Mouse (Mus musculus): ENCODE results near the gene Sppl2a.
A peak's percentile ranks its signal among the peaks of the same experiment; 100 is the strongest.
"Not testable (repeated sequence)": the region's sequence is repeated elsewhere in the genome, so short reads cannot be mapped to it uniquely, and the experiment has no call there.

Sppl2a gene

GRCm38 (mm10) chr2:126894245-126894644 lies 38.8 kb downstream of the Sppl2a start:
- no peak for DNase-seq (ENCODE audit: low read depth)

DNA sequence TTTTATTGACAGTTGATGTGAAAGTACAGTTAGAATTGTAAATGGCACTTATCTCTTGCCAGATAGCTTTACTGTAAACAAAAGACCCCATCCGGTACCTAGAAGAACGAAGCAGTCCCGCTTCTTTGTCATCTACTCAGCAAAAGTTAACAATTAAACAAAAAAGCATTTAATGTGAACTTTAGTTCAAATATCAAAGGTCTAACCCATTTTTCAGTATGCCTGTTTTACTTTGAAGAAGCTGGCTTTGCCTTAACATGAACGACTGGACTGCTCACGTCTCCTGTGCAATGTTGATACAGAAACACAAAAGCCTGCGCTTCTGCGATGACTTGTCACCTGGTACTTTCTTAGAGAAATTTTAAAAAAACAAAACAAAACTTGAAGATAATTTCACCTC lies 40.7 kb downstream of the Sppl2a start:
- DNase-seq (ENCODE audit: low read depth): no peak

- DNase-seq (ENCODE audit: low read depth): no peak
These were observed 41.3 kb downstream of the Sppl2a start for GRCm38 (mm10) chr2:126891743-126892142.

DNA sequence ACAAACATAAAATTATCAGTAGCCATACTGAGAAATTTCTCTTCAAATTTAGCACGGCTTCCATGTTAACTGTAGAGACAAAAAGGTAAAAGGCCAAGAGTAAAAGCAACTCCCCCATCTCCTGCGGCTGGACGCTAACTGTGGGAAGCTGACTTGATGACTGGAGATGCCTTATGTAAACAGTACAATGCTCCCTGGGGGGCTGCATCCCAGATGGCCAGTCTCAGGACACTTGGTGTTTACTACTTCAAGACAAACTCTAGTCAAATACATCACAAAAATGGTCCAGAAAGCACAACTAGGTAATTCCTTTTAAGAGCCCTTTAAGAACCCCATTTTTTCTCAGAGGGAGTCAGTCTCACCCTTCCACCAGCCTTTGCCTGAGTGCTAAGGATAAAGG lies 45.9 kb downstream of the Sppl2a start:
- no peak for DNase-seq (ENCODE audit: low read depth)

DNA sequence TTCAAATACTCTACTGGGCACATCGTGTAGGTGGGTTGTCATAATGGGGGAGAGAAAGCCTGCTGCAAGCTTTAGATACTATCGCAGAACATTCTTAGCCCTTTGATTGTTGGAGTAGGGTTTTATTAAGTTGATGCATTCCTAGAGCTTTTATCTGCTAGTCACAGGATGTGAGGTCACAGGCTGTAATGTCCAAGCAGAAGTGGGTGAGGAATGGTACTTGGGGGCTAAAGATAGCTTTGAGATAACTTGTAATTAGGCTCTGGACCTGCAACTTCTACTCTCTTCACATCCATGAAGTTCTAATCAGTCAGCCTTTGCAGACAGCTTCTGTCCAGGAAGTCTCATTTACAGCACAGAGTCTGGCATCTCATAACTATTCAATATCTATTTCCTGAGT lies 47.2 kb downstream of the Sppl2a start:
- no peak for DNase-seq (ENCODE audit: low read depth)

GRCm38 (mm10) chr2:126882711-126883110 lies 50.3 kb downstream of the Sppl2a start:
- not testable (repeated sequence) for DNase-seq (ENCODE audit: low read depth)

- DNase-seq (ENCODE audit: low read depth): no peak
These were observed 55.0 kb downstream of the Sppl2a start for GRCm38 (mm10) chr2:126877991-126878390.

DNA sequence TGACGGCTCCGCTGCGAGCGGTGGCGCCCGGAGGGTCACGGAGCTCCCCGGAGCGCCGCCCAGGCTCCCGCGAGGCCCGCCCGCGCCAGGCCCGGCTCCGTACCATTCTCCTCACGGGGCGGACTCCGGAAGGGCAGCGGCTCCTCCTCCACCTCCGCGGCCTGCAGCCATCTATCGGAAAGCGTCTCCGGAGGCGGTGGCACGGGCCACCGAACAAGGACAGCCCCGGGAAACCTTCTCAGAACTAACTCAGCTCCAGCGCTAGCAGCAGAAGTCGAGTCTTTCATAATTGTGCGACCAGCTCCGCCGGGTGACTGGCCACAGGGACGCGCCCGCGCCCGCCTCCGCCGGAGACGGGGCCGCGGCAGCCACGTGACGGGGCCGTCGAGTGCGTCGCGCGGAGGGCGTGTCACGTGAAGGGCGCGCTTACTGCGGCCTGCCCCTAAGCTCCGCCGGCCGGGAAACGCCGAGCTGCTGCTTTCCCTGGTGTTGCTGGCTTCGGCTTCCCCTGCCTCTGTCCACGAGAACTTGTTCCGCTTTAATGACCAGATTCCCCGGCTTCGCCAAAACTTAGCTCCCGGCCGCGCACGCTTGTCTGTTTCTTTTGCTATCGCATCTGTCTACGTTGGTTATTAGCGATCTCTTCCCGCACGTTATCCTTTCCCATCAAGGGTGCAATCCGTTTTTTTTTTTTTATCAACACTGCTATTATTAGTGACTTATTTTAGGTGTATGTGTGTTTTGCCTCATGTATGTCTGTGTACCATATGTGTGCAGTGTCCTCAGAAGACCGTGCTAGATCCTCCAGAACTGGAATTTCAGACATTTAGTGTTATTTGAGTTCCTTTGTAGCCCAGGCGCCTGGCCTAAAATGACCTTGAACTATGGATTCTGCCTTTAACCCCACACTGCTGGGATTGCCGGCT lies 56.9 kb downstream of the Sppl2a start, which contains the start of gene Trpm7:
TSS of gene Trpm7 (minus strand) at position 360 of the 926 bp plus-strand sequence.
- peak; percentile 91 for DNase-seq (ENCODE audit: low read depth)

GRCm38 (mm10) chr2:126875516-126875835 lies 57.6 kb downstream of the Sppl2a start:
- DNase-seq (ENCODE audit: low read depth): no peak

GRCm38 (mm10) chr2:126874809-126875515 lies 58.1 kb downstream of the Sppl2a start:
- no peak for DNase-seq (ENCODE audit: low read depth)

- no peak for DNase-seq (ENCODE audit: low read depth)
These were observed 66.7 kb downstream of the Sppl2a start for GRCm38 (mm10) chr2:126866301-126866700.

DNA sequence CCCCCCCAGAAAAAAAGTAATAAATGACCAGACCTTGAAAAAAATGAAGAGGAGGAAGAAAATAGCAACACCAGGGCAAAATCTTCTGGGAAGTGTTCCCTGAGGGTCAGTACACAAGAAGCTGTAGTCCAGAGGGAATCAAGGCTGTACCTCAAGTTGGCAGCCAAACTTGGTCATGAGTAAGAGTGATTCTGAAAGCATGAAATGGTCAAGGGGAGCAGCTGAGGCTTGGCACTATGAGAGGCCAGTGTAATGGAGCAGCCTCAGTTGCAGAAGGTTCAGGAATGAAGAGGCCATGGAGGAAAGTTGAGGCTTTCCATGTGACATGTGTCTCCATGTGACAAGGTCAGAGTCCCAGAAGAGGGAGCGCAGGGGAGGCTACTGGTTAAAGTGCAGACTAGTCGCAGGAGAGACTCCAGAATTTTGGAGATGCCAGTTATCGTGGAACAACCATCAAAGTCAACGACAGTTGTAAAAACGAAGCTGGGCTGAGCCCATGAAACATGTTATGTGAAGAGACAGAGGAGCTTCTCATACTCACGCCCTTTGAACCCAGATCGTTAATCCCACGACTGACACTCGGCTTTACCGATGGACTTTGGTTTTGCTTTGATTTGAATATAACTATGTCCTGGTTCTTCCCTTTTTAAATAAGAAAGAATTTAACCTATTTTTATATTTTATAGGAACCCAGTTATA lies 67.4 kb downstream of the Sppl2a start:
- no peak for DNase-seq (ENCODE audit: low read depth)

DNA sequence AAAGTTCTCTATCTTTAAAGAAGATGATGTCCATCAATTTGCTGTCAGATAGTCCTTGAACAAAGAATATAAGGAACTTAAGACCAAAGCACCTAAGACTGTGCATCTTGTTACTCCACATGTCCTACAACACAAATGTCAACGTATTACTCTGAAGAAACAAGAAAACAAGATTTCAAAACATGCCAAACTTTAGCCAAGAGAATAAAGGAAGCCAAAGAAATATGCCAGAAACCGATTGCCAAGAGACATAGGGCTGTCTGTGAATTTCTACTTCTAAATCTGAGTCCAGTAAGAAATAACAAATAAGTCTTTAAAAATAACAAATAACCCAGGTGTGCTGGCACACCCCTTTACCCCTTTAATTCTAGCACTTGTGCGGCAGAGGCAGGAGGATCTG lies 68.0 kb downstream of the Sppl2a start:
- no peak for DNase-seq (ENCODE audit: low read depth)

DNA sequence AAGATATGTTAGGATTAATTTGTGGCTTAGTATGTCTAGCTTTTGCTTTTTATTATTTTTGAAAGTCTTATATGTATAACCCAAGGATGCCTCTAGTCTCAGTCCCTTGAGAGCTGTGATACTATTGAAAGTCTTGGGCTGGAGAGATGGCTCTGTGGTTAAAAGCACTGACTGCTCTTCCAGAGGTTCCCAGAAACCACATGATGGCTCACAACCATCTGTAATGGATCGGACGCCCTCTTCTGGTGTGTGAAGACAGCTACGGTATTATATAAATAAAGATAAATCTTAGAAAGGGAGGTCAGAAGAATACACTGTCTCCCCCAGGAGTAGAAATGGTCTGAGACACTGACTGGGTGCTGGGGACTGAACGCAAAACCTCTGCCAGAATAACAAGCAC lies 88.3 kb downstream of the Sppl2a start:
- no peak for DNase-seq (ENCODE audit: low read depth)
